Comparison of ENCODE assay signal across 19 mouse cellular contexts in the genomic region with DNA sequence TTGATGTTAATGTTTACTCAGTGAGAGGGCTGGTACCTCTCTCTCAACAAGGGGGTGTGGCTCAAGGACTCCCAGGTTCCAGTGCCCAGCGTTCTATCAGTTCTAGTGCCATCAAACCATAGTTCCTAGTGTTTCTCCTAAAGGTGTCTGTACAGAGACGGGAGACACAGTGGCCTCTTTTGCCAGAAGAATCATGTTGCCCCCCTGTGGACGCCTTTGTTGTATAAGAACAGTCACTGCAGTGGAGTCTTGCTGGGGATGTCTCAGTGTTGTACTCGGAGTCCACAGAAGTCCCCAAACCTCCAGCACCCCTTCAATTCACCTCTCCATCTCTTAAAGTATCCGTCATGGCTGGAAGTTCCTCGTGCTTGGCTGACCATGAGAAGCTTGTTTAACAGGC.
DNase-seq lines count a peak whose midpoint lies in the region; ATAC-seq and TF ChIP-seq lines count a peak whose summit lies in the region.
"Had no signal": no experiment of that assay in that cellular context is flagged by ENCODE, and none has a peak within 500 bp of the region (broad histone marks: within the 10 kb centered on the region; RNA-seq: fewer than 3 reads in every experiment).

No protein-coding gene starts in this region.

- 23% methylated on average over 6 of the region's 6 CpGs for WGBS in forebrain, postnatal 0 days
- WGBS in forebrain, embryonic 15.5 days = 35% methylated on average over 6 of the region's 6 CpGs
- WGBS in embryonic facial prominence, embryonic 11.5 days = 43% methylated on average over 6 of the region's 6 CpGs

- peak; percentile 32 for TF ChIP-seq RAD21 in CH12.LX (IDR thresholded peaks at IDR 0.05; ENCODE audit: low read depth, low read length)

- in situ Hi-C loops in CH12.LX (cut with MboI; ENCODE audit: low pct_ligation_motif_present, low pct_unique_long_range_greater_than_20kb, low sequenced_read_pairs) = no loop called here

- no peak for DNase-seq in forebrain, postnatal 0 days
- no peak for DNase-seq in layer of hippocampus, adult 2 months (ENCODE audit: low spot score in 2 of 2)
- no peak for DNase-seq in layer of hippocampus, adult 9-10 months (ENCODE audit: low spot score)
- DNase-seq in CH12.LX (ENCODE audit: extremely low read depth) = no peak
- DNase-seq in embryonic facial prominence, embryonic 11.5 days (ENCODE audit: low spot score) = peak; percentile 22
- DNase-seq in right cerebral cortex, postnatal 14 days = no peak
- no peak for DNase-seq in right cerebral cortex, postnatal 36 days (ENCODE audit: low spot score in 2 of 2)
- DNase-seq: adrenal gland, postnatal 36 days; B cell, adult 2 months; cerebellum, adult 11 months; kidney, postnatal 36 days; layer of hippocampus, postnatal 36 days; left cerebral cortex, postnatal 4 days; thymus, postnatal 25 days had no signal

- 0 out of 2 replicates have a peak, but pooled peaks have one; percentile 23 for ATAC-seq in forebrain, postnatal 0 days
- no peak for ATAC-seq in forebrain, embryonic 15.5 days (replicated peaks)
- no peak for ATAC-seq in embryonic facial prominence, embryonic 11.5 days (replicated peaks; ENCODE audit: insufficient number of reproducible peaks, low FRiP score, low TSS enrichment, low read depth)

- dilution Hi-C loops in CH12.LX (cut with MboI; ENCODE audit: extremely low pct_ligation_motif_present, extremely low pct_unique_long_range_greater_than_20kb, low sequenced_read_pairs) = no loop called here

- H3K4me1 ChIP-seq in forebrain, postnatal 0 days (ENCODE audit: insufficient read depth) = 0 out of 2 replicates have a peak, but pooled peaks cover 4% of the 10 kb centered on the region
- peaks cover 20% of the 10 kb centered on the region for H3K4me1 ChIP-seq in forebrain, embryonic 15.5 days
- H3K4me1 ChIP-seq in CH12.LX (ENCODE audit: control insufficient read depth in 1 of 2, insufficient read depth in 2 of 2) = no peaks in the 10 kb centered on the region
- no peaks in the 10 kb centered on the region for H3K4me1 ChIP-seq in embryonic facial prominence, embryonic 11.5 days (ENCODE audit: control insufficient read depth, insufficient read depth, low read length)
- H3K4me1 ChIP-seq: megakaryocyte, embryonic 14.5 days; stomach, embryonic 15.5 days had no signal

- no peak overlapping the region for H3K4me3 ChIP-seq in forebrain, postnatal 0 days (ENCODE audit: low read depth, low read length)
- H3K4me3 ChIP-seq in forebrain, embryonic 15.5 days = no peak overlapping the region
- H3K4me3 ChIP-seq in layer of hippocampus, adult 2 months = no peak overlapping the region
- no peak overlapping the region for H3K4me3 ChIP-seq in CH12.LX (replicated peaks in 1 of 3; ENCODE audit: low read depth in 2 of 3, low read length in 2 of 3, poor library complexity in 1 of 3)
- H3K4me3 ChIP-seq in embryonic facial prominence, embryonic 11.5 days (ENCODE audit: low read depth, low read length) = no peak overlapping the region
- H3K4me3 ChIP-seq: megakaryocyte, embryonic 14.5 days; stomach, embryonic 15.5 days had no signal

- no peak overlapping the region for H3K4me2 ChIP-seq in forebrain, postnatal 0 days (ENCODE audit: low read depth)
- no peak overlapping the region for H3K4me2 ChIP-seq in forebrain, embryonic 15.5 days (replicated peaks)
- no peak overlapping the region for H3K4me2 ChIP-seq in CH12.LX (ENCODE audit: insufficient read depth, low read depth, poor library complexity, severe bottlenecking)
- no peak overlapping the region for H3K4me2 ChIP-seq in embryonic facial prominence, embryonic 11.5 days (ENCODE audit: low read depth, low read length)
- H3K4me2 ChIP-seq: stomach, embryonic 15.5 days had no signal

- no peaks in the 10 kb centered on the region for H3K36me3 ChIP-seq in forebrain, postnatal 0 days (ENCODE audit: insufficient read depth)
- H3K36me3 ChIP-seq in forebrain, embryonic 15.5 days = no peaks in the 10 kb centered on the region
- no peaks in the 10 kb centered on the region for H3K36me3 ChIP-seq in CH12.LX (replicated peaks in 1 of 2; ENCODE audit: control insufficient read depth in 1 of 2, insufficient read depth in 1 of 2, low read length in 1 of 2)
- no peaks in the 10 kb centered on the region for H3K36me3 ChIP-seq in embryonic facial prominence, embryonic 11.5 days (replicated peaks; ENCODE audit: control insufficient read depth, insufficient read depth, low read depth, low read length)
- H3K36me3 ChIP-seq: G1E; stomach, embryonic 15.5 days had no signal

- TF ChIP-seq EP300 in CH12.LX (IDR thresholded peaks at IDR 0.05; ENCODE audit: low read length) = no peak

- H3K9ac ChIP-seq in forebrain, postnatal 0 days = no peak overlapping the region
- H3K9ac ChIP-seq in forebrain, embryonic 15.5 days (replicated peaks) = no peak overlapping the region
- no peak overlapping the region for H3K9ac ChIP-seq in CH12.LX (ENCODE audit: insufficient read depth, low read depth)
- no peak overlapping the region for H3K9ac ChIP-seq in embryonic facial prominence, embryonic 11.5 days (replicated peaks; ENCODE audit: low read length)
- H3K9ac ChIP-seq: liver, embryonic 14.5 days; stomach, embryonic 15.5 days had no signal

- H3K27ac ChIP-seq in forebrain, postnatal 0 days (ENCODE audit: low read depth, low read length) = no peak overlapping the region
- H3K27ac ChIP-seq in forebrain, embryonic 15.5 days (replicated peaks) = no peak overlapping the region
- H3K27ac ChIP-seq in layer of hippocampus, adult 2 months = no peak overlapping the region
- H3K27ac ChIP-seq in CH12.LX (ENCODE audit: insufficient read depth, low read depth) = no peak overlapping the region
- H3K27ac ChIP-seq in embryonic facial prominence, embryonic 11.5 days (replicated peaks; ENCODE audit: low read depth, low read length) = no peak overlapping the region
- H3K27ac ChIP-seq: liver, embryonic 14.5 days; stomach, embryonic 15.5 days had no signal

- H3K27me3 ChIP-seq in forebrain, postnatal 0 days (ENCODE audit: insufficient read depth, low read length) = no peaks in the 10 kb centered on the region
- no peaks in the 10 kb centered on the region for H3K27me3 ChIP-seq in forebrain, embryonic 15.5 days
- H3K27me3 ChIP-seq in CH12.LX (replicated peaks) = peaks cover 25% of the 10 kb centered on the region
- H3K27me3 ChIP-seq in embryonic facial prominence, embryonic 11.5 days (ENCODE audit: control insufficient read depth, insufficient read depth, low read length) = no peaks in the 10 kb centered on the region
- H3K27me3 ChIP-seq: megakaryocyte, embryonic 14.5 days; stomach, embryonic 15.5 days had no signal

- TF ChIP-seq CTCF in forebrain, postnatal 0 days (IDR thresholded peaks at IDR 0.05; ENCODE audit: low read depth) = peak; percentile 39
- peak; percentile 43 for TF ChIP-seq CTCF in layer of hippocampus, adult 2 months (conservative IDR thresholded peaks at IDR 0.05)
- TF ChIP-seq CTCF in CH12.LX (conservative IDR thresholded peaks at IDR 0.05 in 1 of 2, IDR thresholded peaks at IDR 0.05 in 1 of 2; ENCODE audit: low read depth in 2 of 2, low read length in 2 of 2) = peak in 1 of 2 experiments; percentile 44; a peak in 2 of 4 replicates

- no peaks in the 10 kb centered on the region for H3K79me2 ChIP-seq in CH12.LX (replicated peaks; ENCODE audit: control insufficient read depth, extremely low read depth, insufficient read depth, poor library complexity, severe bottlenecking)

- H3K9me3 ChIP-seq in forebrain, postnatal 0 days (ENCODE audit: low read length) = no peaks in the 10 kb centered on the region
- H3K9me3 ChIP-seq in forebrain, embryonic 15.5 days = no peaks in the 10 kb centered on the region
- H3K9me3 ChIP-seq in CH12.LX (replicated peaks; ENCODE audit: low read length) = no peaks in the 10 kb centered on the region
- H3K9me3 ChIP-seq in embryonic facial prominence, embryonic 11.5 days (replicated peaks; ENCODE audit: control insufficient read depth, low read length) = no peaks in the 10 kb centered on the region
- H3K9me3 ChIP-seq: G1E; megakaryocyte, embryonic 14.5 days; stomach, embryonic 15.5 days had no signal

- TF ChIP-seq POLR2A in CH12.LX (IDR thresholded peaks at IDR 0.05; ENCODE audit: low read depth, low read length) = no peak

TF ChIP-seq in CH12.LX, 34 proteins besides CTCF, POLR2A, EP300 and RAD21:
- no peak for TF ChIP-seq E2F4 (IDR thresholded peaks at IDR 0.05; ENCODE audit: insufficient replicate concordance, low read depth, low read length)
- no peak for TF ChIP-seq MAFK (IDR thresholded peaks at IDR 0.05; ENCODE audit: insufficient replicate concordance, low read length)
- TF ChIP-seq JUN (IDR thresholded peaks at IDR 0.05; ENCODE audit: insufficient read depth, low read depth, low read length) = no peak
- no peak for TF ChIP-seq ETS1 (conservative IDR thresholded peaks at IDR 0.05; ENCODE audit: low read depth, low read length)
- no peak for TF ChIP-seq ELF1 (IDR thresholded peaks at IDR 0.05; ENCODE audit: low read depth, low read length)
- no peak for TF ChIP-seq RCOR1 (conservative IDR thresholded peaks at IDR 0.05; ENCODE audit: low read depth, low read length)
- TF ChIP-seq SMC3 (IDR thresholded peaks at IDR 0.05; ENCODE audit: low read depth, low read length) = peak; percentile 30
